Mouse (Mus musculus) embryonic facial prominence, embryonic 10.5 days (tissue): ENCODE results near the gene Map3k12. TPM values are rescaled to one million over a fixed set of nuclear protein-coding genes. Genes with fewer than 3 reads are reported as not detected.

Experiments used
- DNase-seq: peaks from one replicate; pipeline ENCODE4 v3.0.0-alpha.2; 2017; ENCODE audit warnings: low spot score
- H3K27ac ChIP-seq: fragments of 300-500 bp; sonication (generic); replicated peaks from 2 replicates; pipeline ENCODE4 v1.5.1; 2016; ENCODE audit warnings: mild to moderate bottlenecking
- H3K27me3 ChIP-seq: fragments of 300-500 bp; sonication (generic); replicated peaks from 2 replicates; pipeline ENCODE4 v1.6.1; 2016; ENCODE audit warnings: low read depth, mild to moderate bottlenecking; ENCODE audit not compliant: poor library complexity, severe bottlenecking
- H3K36me3 ChIP-seq: fragments of 300-500 bp; sonication (generic); replicated peaks from 2 replicates; pipeline ENCODE4 v1.6.1; 2016; ENCODE audit warnings: mild to moderate bottlenecking, moderate library complexity
- H3K4me1 ChIP-seq: fragments of 300-500 bp; sonication (generic); 2 replicates; pipeline ENCODE4 v1.6.1; 2016
- H3K4me3 ChIP-seq: fragments of 300-500 bp; sonication (generic); 2 replicates; pipeline ENCODE4 v1.5.1; 2016; ENCODE audit warnings: mild to moderate bottlenecking, moderate library complexity
- H3K9me3 ChIP-seq: fragments of 300-500 bp; sonication (generic); 2 replicates; pipeline ENCODE4 v1.6.1; 2016; ENCODE audit warnings: mild to moderate bottlenecking
- WGBS: fragments of 180-500 bp; shearing (Covaris S2); methylation state at CpG from one replicate; pipeline ENCODE4 v1.1.7; 2016; 5-methylcytosine and 5-hydroxymethylcytosine counted together
- polyA plus RNA-seq: library from polyadenylated mRNA; unstranded; fragments of >200 nt; fragmentation: Nextera tagmentation; extraction: Ambion mirVana; gene quantifications from 2 replicates; pipeline ENCODE4 v1.2.1, GENCODE M21; 2016

Gene Map3k12
- polyA plus RNA-seq, 1 experiment from 2014 or later: 32.3 TPM

GRCm38 (mm10) chr15:102461430-102462075, 55.3 kb downstream of the Map3k12 start:
- DNase-seq: no peak
- Histone ChIP-seq H3K36me3 (peaks cover 12% of the 10 kb centered on the region), H3K27me3 (no peaks in the 10 kb centered on the region), H3K27ac (no peak overlapping the region; the same call in 1 of the 2 replicates), H3K4me3 (peak overlapping the region; percentile 23; the same call in 1 of the 2 replicates), H3K9me3 (no peaks in the 10 kb centered on the region), H3K4me1 (peaks cover 19% of the 10 kb centered on the region)
- WGBS: 82% methylated on average over 9 of the region's 9 CpGs

GRCm38 (mm10) chr15:102460971-102461370, 55.9 kb downstream of the Map3k12 start:
- no peaks in the 10 kb centered on the region for H3K9me3 ChIP-seq
- H3K4me3 ChIP-seq: peak overlapping the region; percentile 23; the same call in 1 of the 2 replicates
- H3K4me1 ChIP-seq: peaks cover 19% of the 10 kb centered on the region
- 75% methylated on average over 4 of the region's 4 CpGs for WGBS
- H3K36me3 ChIP-seq: peaks cover 12% of the 10 kb centered on the region
- DNase-seq: no peak
- H3K27ac ChIP-seq: no peak overlapping the region; the same call in 1 of the 2 replicates
- no peaks in the 10 kb centered on the region for H3K27me3 ChIP-seq

GRCm38 (mm10) chr15:102460409-102460808, 56.5 kb downstream of the Map3k12 start:
- Histone ChIP-seq H3K27ac (no peak overlapping the region), H3K9me3 (no peaks in the 10 kb centered on the region), H3K27me3 (no peaks in the 10 kb centered on the region), H3K36me3 (peaks cover 12% of the 10 kb centered on the region), H3K4me1 (peaks cover 19% of the 10 kb centered on the region), H3K4me3 (peak overlapping the region; percentile 23; the same call in 1 of the 2 replicates)
- no peak for DNase-seq
- 81% methylated on average over 12 of the region's 12 CpGs for WGBS

GRCm38 (mm10) chr15:102459847-102460246, 57.0 kb downstream of the Map3k12 start:
- H3K27ac ChIP-seq: no peak overlapping the region
- peaks cover 12% of the 10 kb centered on the region for H3K36me3 ChIP-seq
- 71% methylated on average over 5 of the region's 5 CpGs for WGBS
- H3K27me3 ChIP-seq: no peaks in the 10 kb centered on the region
- peak overlapping the region; percentile 57 for H3K4me3 ChIP-seq
- DNase-seq: no peak
- H3K9me3 ChIP-seq: no peaks in the 10 kb centered on the region
- peaks cover 19% of the 10 kb centered on the region for H3K4me1 ChIP-seq

GRCm38 (mm10) chr15:102459381-102459780, 57.5 kb downstream of the Map3k12 start:
- peak overlapping the region; percentile 57 for H3K4me3 ChIP-seq
- H3K9me3 ChIP-seq: no peaks in the 10 kb centered on the region
- H3K27ac ChIP-seq: peak overlapping the region; percentile 60
- DNase-seq: no peak
- no peaks in the 10 kb centered on the region for H3K27me3 ChIP-seq
- peaks cover 12% of the 10 kb centered on the region for H3K36me3 ChIP-seq
- 34% methylated on average over 6 of the region's 6 CpGs for WGBS
- peaks cover 19% of the 10 kb centered on the region for H3K4me1 ChIP-seq

- DNase-seq: peak; percentile 89
- under 1% methylated on average over 19 of the region's 19 CpGs for WGBS
- H3K4me3 ChIP-seq: peak within 1 kb of the TSS; percentile 57
- peaks cover 19% of the 10 kb centered on the region for H3K4me1 ChIP-seq
- no peaks in the 10 kb centered on the region for H3K27me3 ChIP-seq
- H3K9me3 ChIP-seq: no peaks in the 10 kb centered on the region
- peak within 1 kb of the TSS; percentile 60 for H3K27ac ChIP-seq
- H3K36me3 ChIP-seq: peaks cover 12% of the 10 kb centered on the region
Observed at GRCm38 (mm10) chr15:102458904-102459317, 58.0 kb downstream of the Map3k12 start, which contains the start of gene Prr13. Prr13 (plus strand) TSS chr15:102459028.

- H3K4me1 ChIP-seq: peaks cover 19% of the 10 kb centered on the region
- H3K27ac ChIP-seq: peak overlapping the region; percentile 0; the same call in 1 of the 2 replicates
- no peak for DNase-seq
- no peaks in the 10 kb centered on the region for H3K9me3 ChIP-seq
- peak overlapping the region; percentile 57 for H3K4me3 ChIP-seq
- whole genome bisulfite sequencing: 75% methylated on average over 5 of the region's 5 CpGs
- no peaks in the 10 kb centered on the region for H3K27me3 ChIP-seq
- H3K36me3 ChIP-seq: peaks cover 6% of the 10 kb centered on the region
Observed at GRCm38 (mm10) chr15:102458050-102458736, 58.7 kb downstream of the Map3k12 start.

- DNase-seq: no peak
- 34% methylated on average over 6 of the region's 6 CpGs for WGBS
Observed at GRCm38 (mm10) chr15:102455993-102456392, 60.9 kb downstream of the Map3k12 start.

GRCm38 (mm10) chr15:102451666-102452430, 65.0 kb downstream of the Map3k12 start:
- H3K36me3 ChIP-seq: no peaks in the 10 kb centered on the region
- 0 out of 2 replicates have a peak, but pooled peaks cover 5% of the 10 kb centered on the region for H3K4me1 ChIP-seq
- no peak overlapping the region for H3K4me3 ChIP-seq
- H3K27ac ChIP-seq: no peak overlapping the region
- DNase-seq: no peak
- H3K27me3 ChIP-seq: no peaks in the 10 kb centered on the region
- H3K9me3 ChIP-seq: no peaks in the 10 kb centered on the region
- 83% methylated on average over 26 of the region's 26 CpGs for WGBS

More at GRCm38 (mm10) chr15:102455993-102456392, 60.9 kb downstream of the Map3k12 start:
- Histone ChIP-seq H3K27ac (no peak overlapping the region), H3K27me3 (no peaks in the 10 kb centered on the region), H3K36me3 (no peaks in the 10 kb centered on the region), H3K4me1 (peaks cover 21% of the 10 kb centered on the region), H3K4me3 (no peak overlapping the region), H3K9me3 (no peaks in the 10 kb centered on the region)

GRCm38 (mm10) chr15:102450928-102451327, 65.9 kb downstream of the Map3k12 start:
- H3K9me3 ChIP-seq: no peaks in the 10 kb centered on the region
- WGBS: 31% methylated on average over 7 of the region's 7 CpGs
- DNase-seq: no peak
- peaks cover 9% of the 10 kb centered on the region for H3K4me1 ChIP-seq
- H3K27ac ChIP-seq: no peak overlapping the region
- H3K36me3 ChIP-seq: no peaks in the 10 kb centered on the region
- peak overlapping the region; percentile 18; the same call in 1 of the 2 replicates for H3K4me3 ChIP-seq
- no peaks in the 10 kb centered on the region for H3K27me3 ChIP-seq

GRCm38 (mm10) chr15:102449366-102449765, 67.5 kb downstream of the Map3k12 start:
- no peak for DNase-seq
- Histone ChIP-seq H3K27me3 (no peaks in the 10 kb centered on the region), H3K36me3 (no peaks in the 10 kb centered on the region), H3K4me3 (no peak overlapping the region), H3K9me3 (no peaks in the 10 kb centered on the region), H3K4me1 (peaks cover 9% of the 10 kb centered on the region), H3K27ac (no peak overlapping the region)
- WGBS: 70% methylated on average over 8 of the region's 8 CpGs
